Mouse (Mus musculus) brain, adult 2 months (tissue): ENCODE measurements around the gene Becn1.

Experiments used
- DNase-seq: peaks from one replicate; pipeline ENCODE4 v3.0.0; 2011; ENCODE audit warnings: low read depth, low spot score

Gene Becn1

GRCm38 (mm10) chr11:101269577-101270116 is 32.4 kb downstream of the Becn1 start:
- DNase-seq: peak; percentile 57

- DNase-seq: no peak
Observed at GRCm38 (mm10) chr11:101265906-101266305, 36.2 kb downstream of the Becn1 start.

DNA sequence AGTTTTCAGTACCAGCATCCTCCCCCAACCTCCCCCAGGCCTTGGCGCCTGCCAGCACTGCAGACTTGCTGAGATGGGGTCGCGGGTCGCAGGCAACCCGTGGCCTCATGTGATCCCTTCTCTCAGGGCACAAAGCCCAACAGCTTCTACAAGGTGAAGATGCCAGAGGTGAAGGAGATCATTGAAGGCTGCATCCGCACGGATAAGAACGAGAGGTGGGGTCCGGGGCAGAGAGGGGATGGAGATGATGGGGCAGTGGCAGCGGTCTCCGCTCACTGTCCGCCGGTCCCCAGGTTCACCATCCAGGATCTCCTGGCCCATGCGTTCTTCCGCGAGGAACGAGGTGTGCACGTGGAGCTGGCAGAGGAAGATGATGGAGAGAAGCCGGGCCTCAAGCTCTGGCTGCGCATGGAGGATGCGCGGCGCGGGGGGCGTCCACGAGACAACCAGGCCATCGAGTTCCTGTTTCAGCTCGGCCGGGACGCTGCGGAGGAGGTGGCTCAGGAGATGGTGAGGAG is 37.1 kb downstream of the Becn1 start:
- DNase-seq: no peak

GRCm38 (mm10) chr11:101263989-101264280 is 38.2 kb downstream of the Becn1 start:
- DNase-seq: no peak

DNA sequence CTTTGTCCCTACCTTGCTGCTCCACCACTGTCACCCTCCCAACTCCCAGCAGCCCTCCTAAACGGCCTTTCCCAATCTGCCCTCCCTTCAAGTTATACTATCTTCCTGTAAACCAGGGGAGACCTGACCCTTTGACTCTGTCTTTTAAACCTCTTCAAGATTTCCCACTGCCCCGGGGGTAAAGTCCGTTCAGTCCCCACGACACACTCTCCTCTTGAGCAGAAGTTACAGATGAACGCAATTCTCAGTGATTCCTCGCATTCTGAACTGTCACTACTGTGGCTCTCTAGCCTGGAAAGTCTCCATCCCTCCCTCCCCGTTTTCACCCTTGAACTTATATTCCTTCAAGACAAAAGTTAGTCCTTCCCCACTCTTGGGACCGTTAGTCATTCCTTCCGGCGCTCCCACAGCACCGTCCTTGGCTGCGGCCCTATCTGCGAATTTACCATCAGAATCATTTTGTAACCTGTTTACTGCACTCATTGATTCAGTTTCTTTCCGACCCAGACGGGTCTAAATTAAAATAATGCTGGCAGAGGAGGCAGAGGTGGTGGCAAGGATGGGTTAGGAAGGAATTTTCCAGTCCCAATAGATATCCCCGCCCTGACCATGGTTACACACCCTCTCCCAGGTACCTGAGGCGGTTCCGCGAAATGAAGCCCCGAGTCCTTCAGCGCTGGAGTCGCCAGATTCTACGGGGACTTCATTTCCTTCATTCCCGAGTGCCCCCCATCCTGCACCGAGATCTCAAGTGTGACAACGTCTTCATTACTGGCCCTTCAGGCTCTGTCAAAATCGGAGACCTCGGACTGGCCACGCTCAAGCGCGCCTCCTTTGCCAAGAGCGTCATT is 38.7 kb downstream of the Becn1 start:
- no peak for DNase-seq

DNA sequence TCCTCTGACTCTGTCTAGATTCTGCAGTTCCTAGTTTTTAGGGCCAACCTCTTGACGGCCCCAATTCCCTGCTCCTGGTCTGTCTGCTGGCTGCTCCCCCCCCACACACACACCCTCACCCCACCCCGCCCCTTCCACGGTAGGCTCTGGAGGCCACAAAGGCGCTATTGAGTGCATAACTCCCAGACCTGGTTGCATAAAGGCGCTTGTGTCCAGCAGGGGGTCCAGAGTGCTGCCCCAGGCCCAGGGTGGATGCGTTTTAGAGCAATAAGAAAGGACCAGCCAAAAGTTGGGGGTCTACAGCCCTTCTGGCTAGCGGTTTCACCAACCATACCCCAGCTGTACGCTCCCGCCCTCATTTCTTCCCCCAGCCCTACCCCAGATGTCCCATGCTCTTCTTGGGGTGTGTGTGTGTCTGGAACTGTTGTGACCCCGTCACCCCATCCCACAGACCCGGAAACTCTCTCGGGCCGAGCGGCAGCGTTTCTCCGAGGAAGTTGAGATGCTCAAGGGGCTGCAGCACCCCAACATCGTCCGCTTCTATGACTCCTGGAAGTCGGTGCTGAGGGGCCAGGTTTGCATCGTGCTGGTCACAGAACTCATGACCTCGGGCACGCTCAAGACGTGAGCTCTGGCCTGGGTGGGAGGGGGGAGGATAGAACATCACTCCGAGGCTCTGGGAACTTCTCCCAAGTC is 39.7 kb downstream of the Becn1 start:
- no peak for DNase-seq

GRCm38 (mm10) chr11:101260826-101261380 is 41.2 kb downstream of the Becn1 start:
- no peak for DNase-seq

DNA sequence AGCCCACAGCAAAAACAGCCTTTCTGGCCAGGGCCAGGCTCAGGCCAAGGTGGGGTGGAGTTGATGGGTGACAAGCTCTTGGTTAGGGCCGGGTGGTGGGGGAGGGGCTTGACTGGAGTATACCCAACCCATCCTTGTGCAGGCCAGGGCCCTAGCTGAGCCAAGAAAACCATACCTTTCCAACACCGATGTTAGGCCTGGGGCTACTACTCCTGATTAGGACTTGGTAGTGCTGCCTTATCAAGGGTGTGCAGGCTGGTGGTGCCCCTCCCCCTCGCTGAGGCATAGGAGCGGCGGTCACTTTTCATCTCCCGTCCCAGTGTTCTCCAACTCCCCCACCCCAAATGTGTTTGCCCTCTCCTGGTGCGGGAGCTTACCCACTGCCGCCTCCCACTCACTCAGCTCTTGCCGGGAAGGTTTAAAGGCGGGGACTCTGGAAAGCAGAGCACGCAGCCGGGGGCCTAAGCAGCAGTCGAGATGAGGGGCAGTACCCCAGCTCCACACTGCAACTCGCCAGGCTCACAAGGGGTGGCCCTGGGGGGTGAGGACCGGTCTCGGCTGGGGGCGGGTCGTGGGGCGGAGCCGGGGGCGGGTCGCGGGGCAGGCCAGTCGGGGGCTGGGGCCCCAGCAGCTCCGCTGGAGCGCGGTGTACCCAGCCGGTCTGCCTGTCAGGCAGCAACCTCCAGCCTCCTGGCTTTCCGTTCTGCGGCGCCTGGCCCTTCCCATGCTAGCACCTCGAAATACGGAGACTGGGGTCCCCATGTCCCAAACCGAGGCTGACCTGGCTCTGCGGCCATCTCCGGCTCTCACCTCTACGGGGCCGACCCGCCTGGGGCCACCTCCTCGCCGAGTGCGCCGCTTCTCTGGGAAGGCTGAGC is 41.9 kb downstream of the Becn1 start, which contains the start of gene Wnk4:
Gene Wnk4, plus strand, starts transcription at position 620 of the 878 bp plus-strand sequence.
- DNase-seq: peak; percentile 52

DNA sequence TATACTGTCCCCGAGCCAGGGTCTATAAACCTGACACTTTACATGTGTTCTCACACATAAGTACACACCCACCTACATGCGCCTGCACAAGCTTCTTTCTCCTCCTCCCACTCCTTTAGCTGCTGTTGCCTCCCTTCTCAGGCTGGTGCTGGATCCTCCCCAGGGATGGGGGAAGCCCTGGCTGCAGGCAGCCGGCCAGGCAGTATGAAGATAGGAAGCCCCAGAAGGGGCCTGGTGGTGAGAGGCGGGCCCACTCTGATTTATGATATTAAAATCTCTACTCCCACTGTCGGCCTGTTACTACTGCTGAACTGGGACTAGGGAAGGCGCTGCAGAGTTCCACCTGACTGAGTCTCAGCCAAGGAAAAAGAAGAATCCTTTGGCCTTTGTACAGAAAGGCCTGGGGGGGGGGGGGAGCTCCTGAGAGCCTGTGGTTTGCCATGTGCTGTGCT is 42.8 kb downstream of the Becn1 start:
- DNase-seq: peak; percentile 79

DNA sequence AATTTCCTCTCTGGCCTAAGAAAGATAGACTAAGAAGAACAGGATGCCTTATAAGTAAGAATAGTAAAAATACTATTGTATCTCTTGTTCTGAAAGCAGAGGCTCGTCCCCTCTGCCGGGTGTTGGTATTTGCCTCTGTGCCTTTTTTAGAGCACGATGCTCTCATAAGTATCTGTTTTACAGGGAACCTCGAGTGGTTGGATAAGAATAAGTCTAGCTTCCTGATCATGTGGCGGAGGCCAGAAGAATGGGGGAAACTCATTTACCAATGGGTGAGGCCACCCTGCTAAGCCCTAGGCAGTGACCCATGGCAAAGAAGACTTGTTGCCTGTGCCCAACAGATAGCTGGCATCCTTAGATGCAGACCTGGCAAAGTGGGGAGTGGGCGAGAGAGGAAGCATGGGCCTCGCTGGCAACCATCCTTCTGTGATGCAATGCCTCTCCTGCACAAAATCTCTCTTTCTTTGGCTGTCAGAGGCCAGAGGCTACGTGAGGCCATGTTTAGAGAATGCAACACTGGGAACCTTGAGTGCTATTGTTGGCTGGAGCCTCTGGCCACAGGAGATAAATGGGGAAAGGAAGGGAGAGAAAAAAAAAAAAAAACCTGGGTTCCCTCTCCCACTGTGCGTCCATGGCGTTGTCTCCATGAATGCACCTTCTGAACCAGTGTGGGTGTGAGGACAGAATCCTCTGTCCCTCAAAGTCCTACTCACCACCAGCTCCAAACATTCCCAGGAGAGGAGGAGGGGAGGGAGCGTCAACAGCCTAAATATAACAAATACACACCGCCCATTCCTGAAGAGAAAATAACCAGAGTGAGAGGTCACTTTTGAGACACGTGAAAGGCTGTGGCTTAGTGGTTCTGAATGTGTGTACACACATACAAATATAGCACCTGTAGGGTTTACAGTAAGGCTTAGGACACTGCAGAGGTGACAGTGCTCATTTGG is 46.0 kb downstream of the Becn1 start:
- DNase-seq: no peak

DNA sequence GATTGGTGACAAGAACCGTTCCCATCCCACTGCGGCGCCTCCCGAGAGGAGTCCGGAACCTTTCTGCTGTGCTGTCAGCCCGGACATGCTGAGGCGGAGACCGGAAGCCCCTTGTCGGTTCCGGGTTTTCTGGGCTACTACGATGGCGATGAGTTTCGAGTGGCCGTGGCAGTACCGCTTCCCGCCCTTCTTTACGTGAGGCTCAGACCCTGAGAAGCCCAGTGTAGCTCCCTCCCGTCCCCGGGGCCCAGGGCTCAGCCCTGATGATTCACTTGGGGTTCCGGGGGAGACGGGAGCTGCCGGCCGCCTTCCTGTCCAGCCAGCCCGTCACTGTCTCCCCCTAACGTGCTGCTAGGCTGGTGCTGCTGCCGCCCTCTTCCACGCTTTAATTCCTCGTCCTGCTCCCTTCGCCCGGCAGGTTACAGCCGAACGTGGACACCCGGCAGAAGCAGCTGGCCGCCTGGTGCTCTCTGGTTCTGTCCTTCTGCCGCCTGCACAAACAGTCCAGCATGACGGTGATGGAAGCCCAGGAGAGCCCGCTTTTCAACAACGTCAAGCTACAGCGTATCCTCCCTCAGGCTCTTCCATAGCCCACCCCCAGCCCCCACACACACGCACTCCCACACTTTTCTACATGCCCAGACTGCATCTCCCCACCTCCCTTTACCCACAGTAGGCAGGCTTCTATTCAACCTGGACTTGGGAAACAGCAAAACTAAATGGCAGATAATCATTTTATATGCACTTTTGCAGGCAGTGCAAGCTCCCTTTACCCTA is 48.3 kb downstream of the Becn1 start, which contains the start of gene Vps25:
Gene Vps25, plus strand, starts transcription at position 95 of the 777 bp plus-strand sequence.
- DNase-seq: peak; percentile 95

DNA sequence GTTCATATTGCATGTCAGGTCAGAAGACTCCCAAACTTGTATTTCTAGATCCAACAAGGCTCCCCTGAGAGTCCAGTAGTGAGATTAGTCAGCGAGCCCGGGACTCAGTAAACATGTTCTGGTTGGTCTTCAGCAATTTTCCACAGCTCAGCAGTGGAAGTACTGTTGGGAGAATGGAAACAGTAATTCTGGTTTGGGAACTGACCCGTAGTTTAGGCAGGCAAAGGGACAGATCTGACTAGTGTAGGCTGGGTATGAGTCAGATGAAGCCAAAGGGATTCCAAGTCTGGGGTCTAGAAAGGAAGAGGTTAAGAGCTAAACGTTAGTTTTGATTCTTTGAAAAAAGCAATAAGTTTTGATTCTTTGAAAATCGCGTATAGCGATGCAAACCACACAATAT is 49.1 kb downstream of the Becn1 start:
- no peak for DNase-seq

DNA sequence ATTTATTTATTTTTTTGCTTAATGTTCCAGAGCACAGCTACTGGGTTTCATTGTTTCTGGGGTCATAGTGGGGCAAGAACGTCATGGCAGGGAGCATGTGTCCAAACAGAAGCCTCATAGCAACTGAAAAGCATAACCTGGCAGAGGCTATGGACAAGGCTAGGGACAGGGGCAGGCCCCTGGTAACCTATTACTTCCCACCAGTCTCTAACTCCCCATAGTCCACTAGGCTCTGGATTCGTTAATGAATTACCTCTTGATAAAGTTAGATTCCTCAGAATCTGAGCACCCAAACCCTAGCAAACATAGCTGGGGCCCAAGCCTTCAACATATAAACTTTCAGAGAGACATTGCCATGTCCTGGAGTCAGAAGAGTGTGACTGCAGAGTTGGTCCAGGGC is 51.1 kb downstream of the Becn1 start:
- DNase-seq: no peak

GRCm38 (mm10) chr11:101248258-101248994 is 53.7 kb downstream of the Becn1 start:
- peak; percentile 86 for DNase-seq

DNA sequence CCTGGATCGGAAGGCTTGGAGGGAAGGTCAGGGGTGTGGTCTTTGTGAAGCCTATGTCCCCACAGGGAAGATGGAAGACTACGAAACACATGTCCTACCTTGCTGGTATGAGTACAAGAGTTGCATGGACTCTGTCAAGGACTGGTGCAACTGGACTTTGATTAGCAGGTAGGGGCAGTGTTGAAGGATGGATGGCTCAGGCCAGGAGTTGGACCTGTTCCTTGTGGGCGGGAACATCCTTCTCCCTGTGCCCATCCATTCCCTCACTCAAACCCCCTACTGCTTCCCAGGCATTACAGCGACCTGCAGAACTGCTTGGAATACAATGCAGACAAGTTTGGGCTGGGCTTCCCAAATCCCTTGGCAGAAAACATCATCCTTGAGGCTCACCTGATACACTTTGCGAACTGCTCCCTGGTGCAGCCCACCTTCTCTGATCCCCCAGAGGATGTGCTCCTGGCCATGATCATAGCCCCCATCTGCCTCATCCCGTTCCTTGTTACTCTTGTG is 54.5 kb downstream of the Becn1 start:
- DNase-seq: no peak

- no peak for DNase-seq
Observed at GRCm38 (mm10) chr11:101246702-101247012, 55.4 kb downstream of the Becn1 start.

DNA sequence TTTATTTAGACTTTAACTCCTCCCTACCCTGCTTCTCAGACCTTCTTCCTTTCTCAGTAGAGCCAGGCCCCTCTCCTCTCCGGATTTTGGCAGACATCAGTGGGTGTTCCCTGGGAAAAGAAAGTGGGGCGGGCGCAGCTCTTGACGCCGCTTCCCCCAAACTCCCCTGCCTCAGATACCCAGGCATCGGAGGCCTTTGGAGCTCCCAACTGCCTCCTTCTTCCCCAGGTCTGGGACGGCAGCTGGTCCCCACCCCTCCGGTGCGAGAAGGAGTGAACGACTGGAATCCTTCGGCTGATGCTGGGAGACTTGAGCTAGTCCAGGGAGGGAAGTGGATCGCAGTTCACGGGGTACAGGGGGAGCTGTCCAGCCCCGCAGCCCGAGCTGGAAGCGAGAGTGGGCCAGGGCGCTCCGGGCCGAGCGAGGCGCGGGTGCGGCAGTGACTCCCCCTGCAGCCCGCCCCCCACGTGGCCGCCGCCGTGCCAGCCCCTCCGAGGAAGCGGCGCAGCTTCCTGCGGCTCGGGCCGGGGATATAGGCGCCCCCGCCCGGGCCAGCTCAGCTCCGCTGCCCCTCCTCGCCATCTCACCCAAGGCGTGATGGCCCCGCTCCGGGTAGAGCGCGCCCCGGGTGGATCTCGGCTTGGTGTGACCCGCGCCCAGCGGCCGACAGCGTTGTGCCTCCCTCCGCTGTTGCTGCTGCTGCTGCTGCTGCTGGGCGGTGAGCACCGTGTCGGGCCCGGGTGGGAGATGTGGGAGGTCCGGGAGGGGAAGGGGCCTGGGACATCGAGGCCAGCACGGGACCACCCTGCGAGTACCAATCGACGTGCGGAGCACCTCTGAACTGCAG is 56.0 kb downstream of the Becn1 start, which contains the start of gene Ramp2:
Gene Ramp2, plus strand, starts transcription at position 174 of the 847 bp plus-strand sequence.
- no peak for DNase-seq
